Mouse (Mus musculus) CD4-positive, CD25-positive, alpha-beta regulatory T cell, adult 9 weeks (primary cell): ENCODE results near the gene Rspo1. TPM values are rescaled to one million over a fixed set of nuclear protein-coding genes. Genes with fewer than 3 reads are reported as not detected.

Source experiments
- polyA plus RNA-seq: library from polyadenylated mRNA; unstranded; fragments of 100-300 nt; shearing (Covaris generic); gene quantifications from one replicate; pipeline ENCODE4 v1.2.1, GENCODE M21; 2017

Gene Rspo1
- not detected for polyA plus RNA-seq

GRCm38 (mm10) chr4:124985671-124986602 lies at the start of gene Rspo1:
Gene Rspo1 (plus strand): TSS chr4:124986430.

DNA sequence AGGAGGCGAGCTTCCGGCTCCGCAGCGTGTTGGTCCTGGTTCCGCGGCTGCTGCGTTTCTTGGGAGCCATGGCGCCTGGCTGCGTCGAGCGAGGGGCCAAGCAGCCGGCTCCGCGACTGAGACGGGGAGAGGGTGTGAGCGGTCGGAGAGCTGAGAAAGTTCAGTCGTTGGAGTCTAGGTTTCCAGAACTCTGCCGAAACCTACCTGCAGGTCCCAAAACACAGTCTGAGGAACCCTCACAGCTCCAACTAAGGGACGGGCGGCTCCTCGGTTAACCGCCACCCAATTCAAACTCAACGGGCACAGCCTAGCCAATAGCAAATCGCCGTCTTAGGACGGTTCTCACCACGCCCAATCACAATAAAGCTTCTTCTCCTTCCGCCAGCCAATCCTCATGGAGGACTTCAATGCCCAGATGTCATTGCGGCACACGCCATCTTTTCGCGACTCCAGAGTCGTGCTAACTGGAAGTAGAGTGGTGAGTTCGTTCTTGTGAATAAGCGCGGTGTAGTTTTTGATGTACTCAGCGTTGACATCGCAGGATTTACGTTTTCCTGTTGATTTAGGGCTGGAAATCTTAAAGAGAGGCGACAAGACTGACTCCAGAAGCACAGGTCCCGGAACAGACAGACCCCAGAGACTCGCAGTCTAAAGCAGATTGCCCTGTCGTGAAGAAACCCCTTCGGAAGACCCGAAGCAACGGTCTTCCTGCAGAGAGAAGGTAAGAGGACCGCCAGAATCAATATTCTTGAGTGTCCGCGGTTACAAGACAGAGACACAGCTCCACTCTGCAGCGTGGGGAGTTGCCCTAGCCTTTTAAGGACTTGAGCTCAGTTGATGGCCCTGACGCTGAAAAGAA lies 49.4 kb upstream of the Rspo1 start, which contains the start of gene 9930104L06Rik:
Gene 9930104L06Rik, plus strand, starts transcription at position 436 of the 859 bp plus-strand sequence.

DNA sequence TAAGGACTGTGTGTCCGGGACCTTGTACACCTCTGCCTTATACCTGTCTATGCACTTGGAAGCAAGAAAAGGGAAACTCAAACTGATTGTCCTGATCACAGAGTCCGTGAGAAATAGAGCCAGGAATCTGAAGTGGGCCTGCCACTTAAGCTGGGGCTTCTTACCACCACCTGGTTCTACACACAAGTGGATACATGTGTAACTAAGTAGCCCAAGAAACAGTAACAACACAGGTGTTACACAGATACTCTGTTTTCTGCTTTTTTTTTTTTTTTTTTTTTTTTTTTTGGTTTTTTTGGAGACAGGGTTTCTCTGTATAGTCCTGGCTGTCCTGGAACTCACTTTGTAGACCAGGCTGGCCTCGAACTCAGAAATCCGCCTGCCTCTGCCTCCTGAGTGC lies 47.0 kb upstream of the Rspo1 start, which contains the start of gene Cdca8:
Gene Cdca8, minus strand, starts transcription at position 101 of the 400 bp plus-strand sequence.

DNA sequence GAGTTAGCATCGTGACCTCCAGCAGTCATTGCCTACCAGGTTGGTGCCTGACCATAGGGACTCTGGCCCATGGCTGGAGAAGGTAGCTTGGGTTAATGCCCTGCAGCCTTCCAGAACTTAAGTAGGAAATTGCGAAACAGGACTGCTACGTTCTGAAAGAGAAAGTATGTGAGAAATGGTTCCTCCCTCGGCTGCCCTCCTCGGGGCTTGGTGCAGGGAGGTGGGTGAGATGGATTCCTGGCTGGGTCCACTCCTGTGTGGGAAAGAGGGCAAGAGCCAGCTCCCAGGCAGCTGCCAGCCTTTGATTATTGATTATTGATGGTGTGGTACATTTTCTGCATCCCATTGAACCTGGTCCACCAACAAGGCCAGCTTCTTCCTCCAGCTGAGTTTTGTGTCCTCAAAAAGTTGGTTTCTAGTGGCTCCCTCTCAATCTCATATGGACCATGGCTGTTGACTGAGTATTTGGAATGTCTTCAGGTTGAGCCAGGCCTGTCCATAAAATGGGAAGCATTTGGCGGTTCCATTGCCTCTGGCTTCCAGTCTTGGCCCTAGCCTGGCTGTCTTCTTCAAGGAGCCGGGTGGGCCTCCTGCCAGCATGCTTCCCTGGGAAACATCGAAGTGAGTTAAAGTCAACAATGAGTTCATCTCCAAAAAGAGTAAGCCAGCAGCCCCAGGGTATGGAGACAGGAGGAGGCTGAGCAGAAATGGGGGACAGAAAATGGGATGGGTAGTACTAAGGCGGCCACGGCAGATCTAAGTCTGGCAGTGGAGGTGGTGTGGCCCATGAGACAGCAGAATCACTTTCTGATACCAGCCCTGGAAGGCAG lies 29.8 kb downstream of the Rspo1 start, which contains the start of gene Gnl2:
Gene Gnl2, plus strand, starts transcription at position 780 of the 830 bp plus-strand sequence.

Other genes with a start within 250 kb of the Rspo1 start
- gene Inpp5b, start 244.6 kb upstream of the Rspo1 start, polyA plus RNA-seq: 151 TPM
- gene Mtf1, start 184.3 kb upstream of the Rspo1 start, polyA plus RNA-seq: 26.5 TPM
- 2.3 TPM for gene Yrdc, start 135.8 kb upstream of the Rspo1 start, polyA plus RNA-seq
- 4.4 TPM for gene 1110065P20Rik, start 135.2 kb upstream of the Rspo1 start, polyA plus RNA-seq
- 0.24 TPM for gene Maneal, start 124.3 kb upstream of the Rspo1 start, polyA plus RNA-seq
- gene Epha10, start 105.5 kb upstream of the Rspo1 start, polyA plus RNA-seq: not detected
- gene 9930104L06Rik, start 49.4 kb upstream of the Rspo1 start, polyA plus RNA-seq: 19.3 TPM
- 11.3 TPM for gene Cdca8, start 47.1 kb upstream of the Rspo1 start, polyA plus RNA-seq
- gene Gnl2, start 30.2 kb downstream of the Rspo1 start, polyA plus RNA-seq: 104 TPM
- gene Dnali1, start 79.3 kb downstream of the Rspo1 start, polyA plus RNA-seq: not detected
- gene Snip1, start 80.2 kb downstream of the Rspo1 start, polyA plus RNA-seq: 10.7 TPM
- gene Meaf6, start 98.7 kb downstream of the Rspo1 start, polyA plus RNA-seq: 55.0 TPM
- gene Zc3h12a, start 141.4 kb downstream of the Rspo1 start, polyA plus RNA-seq: 31.2 TPM